Mouse (Mus musculus): ENCODE data around the gene Rbm19.

The Rbm19 gene

GRCm38 (mm10) chr5:120204316-120204715 is 88.1 kb downstream of the Rbm19 start:
- no peak for DNase-seq (ENCODE audit: low read depth, low spot score)

DNA sequence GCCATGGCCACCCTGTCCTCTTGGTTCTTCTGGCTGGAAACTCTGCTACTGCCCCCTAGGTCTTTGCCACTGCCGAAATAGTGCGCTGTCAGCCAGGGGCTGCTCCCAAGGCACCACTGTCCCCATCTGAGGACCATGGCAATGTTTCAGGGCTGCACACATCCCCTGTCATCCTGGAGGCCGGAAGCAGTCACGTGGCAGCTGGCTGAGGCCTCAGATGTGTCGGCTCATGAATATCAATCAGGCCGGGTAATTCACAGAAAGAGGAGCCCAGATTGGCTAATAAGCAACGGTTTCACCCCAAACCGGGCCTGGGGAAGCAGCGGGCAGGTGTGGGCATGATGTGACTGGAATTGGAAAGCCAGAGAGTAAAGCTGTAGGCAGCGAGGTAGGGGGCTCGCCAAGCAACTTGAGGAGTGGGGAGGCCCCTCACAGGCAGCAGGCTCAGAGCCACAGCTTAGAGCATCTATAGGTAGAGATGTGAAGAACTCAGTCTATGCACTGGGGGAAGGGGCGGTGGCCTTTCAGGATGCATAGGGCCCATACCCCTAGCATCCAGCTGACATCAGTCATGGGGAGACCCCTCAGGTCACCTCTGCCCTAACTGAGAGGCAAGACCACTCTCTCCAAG is 90.2 kb downstream of the Rbm19 start:
- no peak for DNase-seq (ENCODE audit: low read depth, low spot score)

- DNase-seq (ENCODE audit: low read depth, low spot score), result no peak
Observed at GRCm38 (mm10) chr5:120207492-120207891, 91.2 kb downstream of the Rbm19 start.

- DNase-seq (ENCODE audit: low read depth, low spot score), result no peak
Observed at GRCm38 (mm10) chr5:120210668-120211067, 94.4 kb downstream of the Rbm19 start.

DNA sequence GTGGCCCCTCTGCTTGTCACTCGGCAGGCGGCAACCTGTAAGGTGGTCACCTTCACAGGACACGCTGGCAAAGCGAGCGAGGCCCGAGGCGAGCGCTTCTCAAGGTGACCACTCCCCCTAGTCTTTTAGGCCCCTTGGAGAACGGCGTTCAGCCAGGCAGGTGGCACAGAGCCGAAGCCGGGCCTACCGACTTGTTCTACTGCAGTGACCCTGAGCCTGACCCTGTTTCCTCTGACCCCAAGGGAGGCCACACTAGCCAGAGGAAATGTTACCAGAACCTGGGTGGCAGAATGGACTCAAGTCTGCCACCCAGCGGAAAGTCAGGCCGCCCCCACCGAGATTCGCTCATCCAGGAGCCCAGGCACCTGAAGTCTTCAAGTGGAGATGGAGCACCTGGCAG is 94.9 kb downstream of the Rbm19 start:
- no peak for DNase-seq (ENCODE audit: low read depth, low spot score)

- DNase-seq (ENCODE audit: low read depth, low spot score), result no peak
Observed at GRCm38 (mm10) chr5:120214511-120214910, 98.2 kb downstream of the Rbm19 start.

DNA sequence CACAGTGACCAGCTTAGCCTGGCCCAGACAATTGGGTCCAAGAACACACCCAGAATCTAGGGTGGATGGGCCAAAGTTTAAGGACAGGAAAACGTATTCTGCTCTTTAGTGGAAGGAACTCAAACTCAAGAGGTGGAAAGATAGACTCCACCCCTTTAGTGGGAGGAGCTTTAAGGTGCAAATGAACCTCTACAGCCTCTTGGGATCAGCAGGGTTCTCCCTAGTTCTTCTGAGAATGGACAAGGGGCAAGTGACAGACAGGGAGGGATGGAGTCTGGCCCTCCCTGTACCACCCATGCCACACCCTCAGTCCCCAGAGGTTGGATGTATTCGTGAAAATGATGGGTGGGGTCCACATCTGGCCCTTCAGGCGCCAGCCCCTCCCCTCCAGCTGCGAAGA is 105.0 kb downstream of the Rbm19 start:
- DNase-seq (ENCODE audit: low read depth, low spot score), result no peak

DNA sequence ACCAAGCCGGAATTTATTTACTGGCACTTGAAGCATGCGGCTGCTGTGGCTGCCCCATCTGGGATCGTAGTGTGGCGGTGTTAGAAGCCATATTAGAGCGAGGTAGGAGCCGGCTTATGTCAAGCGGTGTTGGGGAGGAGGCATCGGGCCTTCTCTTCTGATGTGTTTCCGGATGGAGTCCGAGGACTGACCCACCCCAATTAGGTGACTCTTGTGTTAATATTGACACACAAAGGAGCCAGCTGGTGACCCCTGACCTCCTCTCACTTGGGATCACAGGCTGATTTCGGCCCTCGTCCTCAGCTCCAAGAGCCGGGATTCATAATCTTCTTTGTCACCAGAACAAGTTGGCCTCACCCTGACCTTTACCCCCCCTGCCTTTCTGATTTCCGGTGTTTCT is 109.1 kb downstream of the Rbm19 start:
- DNase-seq (ENCODE audit: low read depth, low spot score), result no peak

- no peak for DNase-seq (ENCODE audit: low read depth, low spot score)
Observed at GRCm38 (mm10) chr5:120228613-120229409, 112.5 kb downstream of the Rbm19 start.

GRCm38 (mm10) chr5:120231435-120232147 is 115.3 kb downstream of the Rbm19 start:
- DNase-seq (ENCODE audit: low read depth, low spot score), result no peak

GRCm38 (mm10) chr5:120235147-120235546 is 118.9 kb downstream of the Rbm19 start:
- no peak for DNase-seq (ENCODE audit: low read depth, low spot score)

DNA sequence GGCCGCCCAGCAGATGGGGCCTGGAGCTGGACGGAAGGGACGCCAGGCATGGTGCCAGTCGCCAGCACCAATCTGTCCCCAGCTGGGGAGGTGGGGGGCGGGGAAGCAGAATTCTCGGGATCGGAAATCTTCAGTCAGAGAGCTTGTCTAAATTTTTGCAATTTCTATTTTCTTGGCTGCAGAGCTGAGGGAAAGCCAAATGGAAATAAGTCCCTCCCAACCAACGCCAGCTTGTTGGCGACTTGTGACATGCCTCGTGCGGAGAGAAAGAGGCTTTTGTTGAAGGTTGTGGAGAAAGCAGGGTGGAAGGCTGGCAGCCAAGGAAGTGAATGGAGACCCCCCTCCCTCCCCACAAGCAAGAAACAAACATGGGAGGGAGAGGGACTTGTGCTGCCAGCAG is 119.3 kb downstream of the Rbm19 start:
- DNase-seq (ENCODE audit: low read depth, low spot score), result no peak

GRCm38 (mm10) chr5:120240071-120240470 is 123.8 kb downstream of the Rbm19 start:
- no peak for DNase-seq (ENCODE audit: low read depth, low spot score)

GRCm38 (mm10) chr5:120245336-120245735 is 129.1 kb downstream of the Rbm19 start:
- DNase-seq (ENCODE audit: low read depth, low spot score), result no peak

All from 3T3-L1 (cell line).